Mouse (Mus musculus): ENCODE measurements around the gene Get4. TPM values are rescaled to one million over a fixed set of nuclear protein-coding genes. Genes with fewer than 3 reads are reported as not detected.
A peak's percentile ranks its signal among the peaks of the same experiment; 100 is the strongest.

Gene Get4
- 91.4 and 93.9 TPM in 2 replicates for total RNA-seq (2012; rRNA removed)
- total RNA-seq (2014; rRNA removed) = 96.4 and 103 TPM in 2 replicates
- 140 and 164 TPM in 2 replicates for polyA plus RNA-seq (2012; ENCODE audit: insufficient read length, low read depth)

DNA sequence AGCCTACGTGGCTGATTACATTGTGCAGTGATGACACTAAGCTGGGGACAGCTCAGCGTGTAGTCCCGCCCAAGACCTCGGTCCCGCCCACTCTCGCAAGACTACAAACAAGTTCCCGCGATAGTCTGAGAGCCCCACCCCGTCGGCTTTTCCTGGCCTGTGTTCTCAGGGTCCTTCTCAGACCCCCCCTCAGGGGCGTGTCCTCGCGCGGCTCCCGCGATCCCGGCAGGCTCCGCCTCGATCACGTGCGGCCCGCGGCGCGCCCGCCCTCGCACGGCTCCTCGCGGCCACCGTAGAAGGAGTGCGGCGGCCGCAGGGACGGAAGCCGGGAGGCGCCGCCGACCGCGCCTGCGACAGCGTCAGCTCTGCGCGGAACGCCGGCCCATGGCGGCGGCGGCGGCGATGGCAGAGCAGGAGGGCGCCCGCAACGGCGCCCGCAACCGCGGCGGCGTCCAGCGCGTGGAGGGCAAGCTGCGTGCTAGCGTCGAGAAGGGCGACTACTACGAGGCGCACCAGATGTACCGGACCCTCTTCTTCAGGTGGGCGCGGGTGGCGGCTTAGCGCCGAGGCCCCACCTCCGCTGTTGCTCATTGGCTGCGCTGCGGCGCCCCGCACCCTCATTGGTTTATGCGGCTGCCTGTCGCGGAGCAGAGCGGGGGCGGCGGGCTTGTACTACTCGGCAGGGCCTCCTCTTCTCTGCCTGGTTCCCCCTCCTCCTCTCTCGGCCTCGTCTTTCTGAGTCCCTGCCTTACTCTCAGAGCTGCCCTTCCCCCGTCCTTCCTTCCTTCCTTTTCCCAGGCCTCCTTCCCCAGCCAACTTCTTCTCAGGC is at the start of gene Get4:
Gene Get4 (plus strand): TSS at position 244 of the 829 bp plus-strand sequence.
- DNase-seq (ENCODE audit: extremely low read depth) = peak; percentile 99
- peak within 1 kb of the TSS; percentile 88 for H3K4me2 ChIP-seq (ENCODE audit: insufficient read depth, low read depth, poor library complexity, severe bottlenecking)
- no peaks in the 10 kb centered on the region for H3K27me3 ChIP-seq (replicated peaks)
- peaks cover 18 to 61% of the 10 kb centered on the region in 2 experiments for H3K36me3 ChIP-seq (replicated peaks in 1 of 2; ENCODE audit: control insufficient read depth in 1 of 2, insufficient read depth in 1 of 2, low read length in 1 of 2)
- H3K9ac ChIP-seq (ENCODE audit: insufficient read depth, low read depth) = peak within 1 kb of the TSS; percentile 84
- peaks cover 46% of the 10 kb centered on the region for H3K79me2 ChIP-seq (replicated peaks; ENCODE audit: control insufficient read depth, extremely low read depth, insufficient read depth, poor library complexity, severe bottlenecking)
- in situ Hi-C loops (cut with MboI; ENCODE audit: low pct_ligation_motif_present, low pct_unique_long_range_greater_than_20kb, low sequenced_read_pairs) (no loop called here), dilution Hi-C loops (cut with MboI; ENCODE audit: extremely low pct_ligation_motif_present, extremely low pct_unique_long_range_greater_than_20kb, low sequenced_read_pairs) (no loop called here)
- H3K4me1 ChIP-seq (ENCODE audit: control insufficient read depth in 1 of 2, insufficient read depth in 2 of 2) = peaks cover 9 to 54% of the 10 kb centered on the region in 2 experiments
- no peaks in the 10 kb centered on the region for H3K9me3 ChIP-seq (replicated peaks; ENCODE audit: low read length)
- H3K4me3 ChIP-seq (replicated peaks in 1 of 3; ENCODE audit: low read depth in 2 of 3, low read length in 2 of 3, poor library complexity in 1 of 3) = peak within 1 kb of the TSS; percentile 78 to 90 (median 81)
- peak within 1 kb of the TSS; percentile 60 for H3K27ac ChIP-seq (ENCODE audit: insufficient read depth, low read depth)
- no peak for TF ChIP-seq POLR2AphosphoS2 (IDR thresholded peaks at IDR 0.05; ENCODE audit: low read depth, low read length)
- TF ChIP-seq UBTF (IDR thresholded peaks at IDR 0.05; ENCODE audit: low read depth, low read length) = peak; percentile 54; the same call in 1 of the 2 replicates
- peak; percentile 76 for TF ChIP-seq HCFC1 (IDR thresholded peaks at IDR 0.05; ENCODE audit: low read depth, low read length)
- no peak for TF ChIP-seq RCOR1 (conservative IDR thresholded peaks at IDR 0.05; ENCODE audit: low read depth, low read length)
- peak; percentile 64; the same call in 1 of the 2 replicates for TF ChIP-seq MAZ (IDR thresholded peaks at IDR 0.05; ENCODE audit: low read depth, low read length)
- TF ChIP-seq E2F4 (IDR thresholded peaks at IDR 0.05; ENCODE audit: insufficient replicate concordance, low read depth, low read length) = peak; percentile 70; the same call in 1 of the 2 replicates
- TF ChIP-seq NRF1 (IDR thresholded peaks at IDR 0.05; ENCODE audit: low read depth, low read length) = peak; percentile 64
- peak; percentile 67 for TF ChIP-seq SIN3A (IDR thresholded peaks at IDR 0.05; ENCODE audit: low read length)
- TF ChIP-seq CHD1 (IDR thresholded peaks at IDR 0.05; ENCODE audit: low read depth, low read length) = no peak
- no peak for TF ChIP-seq GABPA (IDR thresholded peaks at IDR 0.05; ENCODE audit: insufficient replicate concordance, low read depth, low read length)
- TF ChIP-seq SMC3 (IDR thresholded peaks at IDR 0.05; ENCODE audit: low read depth, low read length) = no peak
- peak; percentile 80; the same call in 1 of the 2 replicates for TF ChIP-seq MAX (IDR thresholded peaks at IDR 0.05; ENCODE audit: low read length)
- TF ChIP-seq TCF12 (IDR thresholded peaks at IDR 0.05; ENCODE audit: low read depth, low read length) = peak; percentile 77
- TF ChIP-seq JUND (conservative IDR thresholded peaks at IDR 0.05; ENCODE audit: low read depth, low read length) = no peak
- peak; percentile 67 for TF ChIP-seq MXI1 (IDR thresholded peaks at IDR 0.05; ENCODE audit: low read depth, low read length)
- TF ChIP-seq JUN (IDR thresholded peaks at IDR 0.05; ENCODE audit: insufficient read depth, low read depth, low read length) = no peak
- no peak; the same call in 1 of the 2 replicates for TF ChIP-seq IRF4 (IDR thresholded peaks at IDR 0.05; ENCODE audit: low read depth, low read length)
- peak; percentile 78 for TF ChIP-seq USF2 (conservative IDR thresholded peaks at IDR 0.05; ENCODE audit: low read depth, low read length)
- peak; percentile 88 for TF ChIP-seq ZMIZ1 (IDR thresholded peaks at IDR 0.05; ENCODE audit: low read depth, low read length)
- no peak for TF ChIP-seq MAFK (IDR thresholded peaks at IDR 0.05; ENCODE audit: insufficient replicate concordance, low read length)
- TF ChIP-seq ZC3H11A (IDR thresholded peaks at IDR 0.05; ENCODE audit: low read depth, low read length) = no peak
- peak; percentile 85 for TF ChIP-seq ELF1 (IDR thresholded peaks at IDR 0.05; ENCODE audit: low read depth, low read length)
- TF ChIP-seq CHD2 (IDR thresholded peaks at IDR 0.05; ENCODE audit: low read length) = peak; percentile 99
- TF ChIP-seq NELFE (IDR thresholded peaks at IDR 0.05; ENCODE audit: low read depth, low read length) = peak; percentile 98
- TF ChIP-seq MEF2A (IDR thresholded peaks at IDR 0.05; ENCODE audit: borderline replicate concordance, low read depth, low read length) = peak; percentile 55; the same call in 1 of the 2 replicates
- no peak for TF ChIP-seq ETS1 (conservative IDR thresholded peaks at IDR 0.05; ENCODE audit: low read depth, low read length)
- TF ChIP-seq ZNF384 (IDR thresholded peaks at IDR 0.05; ENCODE audit: low read depth, low read length) = no peak
- TF ChIP-seq USF1 (IDR thresholded peaks at IDR 0.05; ENCODE audit: low read depth, low read length) = peak; percentile 93
- peak; percentile 96 for TF ChIP-seq POLR2A (IDR thresholded peaks at IDR 0.05; ENCODE audit: low read depth, low read length)
- peak; percentile 100 for TF ChIP-seq BHLHE40 (IDR thresholded peaks at IDR 0.05; ENCODE audit: low read depth, low read length)
- peak; percentile 46; the same call in 1 of the 2 replicates for TF ChIP-seq MYC (IDR thresholded peaks at IDR 0.05; ENCODE audit: low read depth, low read length)
- no peak for TF ChIP-seq CTCF (conservative IDR thresholded peaks at IDR 0.05 in 1 of 2, IDR thresholded peaks at IDR 0.05 in 1 of 2; ENCODE audit: low read depth in 2 of 2, low read length in 2 of 2)
- no peak for TF ChIP-seq RAD21 (IDR thresholded peaks at IDR 0.05; ENCODE audit: low read depth, low read length)
- no peak for TF ChIP-seq ZKSCAN1 (IDR thresholded peaks at IDR 0.05; ENCODE audit: borderline replicate concordance, low read depth, low read length)
- no peak for TF ChIP-seq PAX5 (IDR thresholded peaks at IDR 0.05; ENCODE audit: low read length)
- TF ChIP-seq KAT2A (IDR thresholded peaks at IDR 0.05; ENCODE audit: insufficient replicate concordance, low read length) = peak; percentile 85; the same call in 1 of the 2 replicates
- TF ChIP-seq TBP (conservative IDR thresholded peaks at IDR 0.05; ENCODE audit: low read depth, low read length) = peak; percentile 83
- TF ChIP-seq EP300 (IDR thresholded peaks at IDR 0.05; ENCODE audit: low read length) = no peak
